Mouse (Mus musculus) spleen, adult 2 months (tissue): ENCODE data around the gene Zpbp2.

ENCODE experiments used
- CTCF ChIP-seq: fragments of 200-500 bp; IDR thresholded peaks from 2 replicates; pipeline ENCODE4 v1.5.1; 2011; ENCODE audit warnings: mild to moderate bottlenecking, inconsistent platforms; ENCODE audit not compliant: insufficient read depth, insufficient read length, insufficient replicate concordance; ENCODE audit errors: extremely low read depth
- POLR2A ChIP-seq: fragments of 200-500 bp; IDR thresholded peaks from 2 replicates; pipeline ENCODE4 v1.6.1; 2011; ENCODE audit warnings: low read depth, low read length, inconsistent platforms

GRCm38 (mm10) chr11:98595473-98595872, 44.6 kb downstream of the Zpbp2 start:
- TF ChIP-seq POLR2A, result no peak
- no peak for TF ChIP-seq CTCF
